ENCODE assay signal across 7 mouse cellular contexts in genomic region chr6:45389034-45389433, GRCm38 (mm10).
"Had no signal": no experiment of that assay in that cellular context is flagged by ENCODE, and none has a peak within 500 bp of the region (broad histone marks: within the 10 kb centered on the region; RNA-seq: fewer than 3 reads in every experiment).

No protein-coding gene starts in this region.

- DNase-seq: kidney, adult 9 months; kidney, postnatal 4 days; lung, adult 2 months; lung, postnatal 36 days; midbrain, embryonic 14.5 days; right cerebral cortex, postnatal 4 days; thymus, postnatal 14 days had no signal
